ENCODE assay signal across 12 mouse cellular contexts in the genomic region with DNA sequence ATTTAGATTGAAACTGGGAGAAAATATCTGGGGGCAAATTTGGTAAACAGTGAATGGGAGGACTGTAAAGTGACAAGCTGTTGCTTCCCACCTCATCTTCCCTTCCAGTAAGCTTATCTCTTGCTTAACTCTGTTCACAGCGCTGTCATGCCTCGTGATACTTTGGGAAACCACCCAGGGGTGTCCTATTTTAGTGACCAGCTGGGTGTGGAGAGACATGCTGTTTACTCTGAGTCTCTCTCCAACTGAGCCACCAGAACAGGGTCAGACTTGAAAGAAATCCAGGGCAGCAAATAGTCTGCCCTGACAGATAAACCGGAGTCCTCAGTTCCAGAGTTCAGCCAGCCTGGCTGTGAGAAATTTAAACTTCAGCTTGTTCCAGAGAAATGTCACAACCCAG.
DNase-seq lines count a peak whose midpoint lies in the region; ATAC-seq and TF ChIP-seq lines count a peak whose summit lies in the region.
"Had no signal": no experiment of that assay in that cellular context is flagged by ENCODE, and none has a peak within 500 bp of the region (broad histone marks: within the 10 kb centered on the region; RNA-seq: fewer than 3 reads in every experiment).

No protein-coding gene starts in this region.

- no peak overlapping the region for H3K27ac ChIP-seq in lung, embryonic 14.5 days (ENCODE audit: low read depth)
- H3K27ac ChIP-seq in midbrain, embryonic 10.5 days (replicated peaks), result no peak overlapping the region
- H3K27ac ChIP-seq: forebrain, embryonic 10.5 days; hindbrain, embryonic 14.5 days; neural tube, embryonic 15.5 days had no signal

- H3K27me3 ChIP-seq in lung, embryonic 14.5 days (ENCODE audit: insufficient read depth, low read length), result no peaks in the 10 kb centered on the region
- peaks cover 16% of the 10 kb centered on the region; the same call in 1 of the 2 replicates for H3K27me3 ChIP-seq in midbrain, embryonic 10.5 days (ENCODE audit: low read depth, poor library complexity, severe bottlenecking)
- H3K27me3 ChIP-seq: neural tube, embryonic 15.5 days had no signal

- peak; percentile 0 to 1 for DNase-seq in adrenal gland, postnatal 36 days
- DNase-seq in adrenal gland, postnatal 25 days, result no peak
- DNase-seq in gastrocnemius, adult 18-20 months (ENCODE audit: low spot score), result peak; percentile 74
- DNase-seq in heart, postnatal 14 days, result peak; percentile 30 to 46
- peak; percentile 69 for DNase-seq in lung, embryonic 14.5 days
- DNase-seq in midbrain, embryonic 10.5 days (ENCODE audit: low spot score), result no peak
- no peak for DNase-seq in embryo, embryonic 10 days (ENCODE audit: low spot score)
- DNase-seq: kidney, adult 18-20 months had no signal

- no peak overlapping the region for H3K4me2 ChIP-seq in lung, embryonic 14.5 days
- H3K4me2 ChIP-seq: hindbrain, embryonic 14.5 days; neural tube, embryonic 15.5 days had no signal

- 35% methylated on average over 3 of the region's 3 CpGs for WGBS in lung, embryonic 14.5 days
- WGBS in midbrain, embryonic 10.5 days, result 80% methylated on average over 3 of the region's 3 CpGs

- TF ChIP-seq CTCF in lung, embryonic 14.5 days (IDR thresholded peaks at IDR 0.05; ENCODE audit: low read depth), result no peak

- H3K4me3 ChIP-seq in lung, embryonic 14.5 days (ENCODE audit: low read depth, low read length), result no peak overlapping the region
- no peak overlapping the region for H3K4me3 ChIP-seq in midbrain, embryonic 10.5 days
- H3K4me3 ChIP-seq: forebrain, embryonic 10.5 days; neural tube, embryonic 15.5 days had no signal

- H3K9me3 ChIP-seq in lung, embryonic 14.5 days (ENCODE audit: low read depth, low read length), result no peaks in the 10 kb centered on the region
- H3K9me3 ChIP-seq in midbrain, embryonic 10.5 days (replicated peaks), result no peaks in the 10 kb centered on the region
- H3K9me3 ChIP-seq: forebrain, embryonic 10.5 days; neural tube, embryonic 15.5 days had no signal

- no peak overlapping the region for H3K9ac ChIP-seq in lung, embryonic 14.5 days
- H3K9ac ChIP-seq: hindbrain, embryonic 14.5 days; neural tube, embryonic 15.5 days had no signal

- peak; percentile 96 for ATAC-seq in lung, embryonic 14.5 days (ENCODE audit: insufficient read depth)
- no peak for ATAC-seq in erythroblast, adult 5-6 weeks (replicated peaks; ENCODE audit: low FRiP score, poor library complexity, severe bottlenecking)

- no peaks in the 10 kb centered on the region for H3K36me3 ChIP-seq in lung, embryonic 14.5 days (ENCODE audit: insufficient read depth)
- H3K36me3 ChIP-seq in midbrain, embryonic 10.5 days, result no peaks in the 10 kb centered on the region
- H3K36me3 ChIP-seq: forebrain, embryonic 10.5 days; neural tube, embryonic 15.5 days had no signal

- H3K4me1 ChIP-seq in lung, embryonic 14.5 days (ENCODE audit: insufficient read depth), result no peaks in the 10 kb centered on the region
- H3K4me1 ChIP-seq in midbrain, embryonic 10.5 days, result no peaks in the 10 kb centered on the region
- H3K4me1 ChIP-seq: forebrain, embryonic 10.5 days; neural tube, embryonic 15.5 days had no signal

- intact Hi-C loops in heart, postnatal 14 days (cut with DNase I), result no loop called here

Comparison
In these comparisons a context has a peak if more than half of its experiments do, and no peak if none do; other contexts are left out.
1. DNase-seq: peak in adrenal gland, postnatal 36 days (2 of 2), gastrocnemius, adult 18-20 months (single experiment), heart, postnatal 14 days (2 of 2) and lung, embryonic 14.5 days (single experiment); none in adrenal gland, postnatal 25 days (single experiment), midbrain, embryonic 10.5 days (single experiment) and embryo, embryonic 10 days (single experiment).